Mouse (Mus musculus) heart, adult 2 months (tissue): Measurements from ENCODE around the gene Unc5b.

Source experiments
- CTCF ChIP-seq: fragments of 200-600 bp; IDR thresholded peaks from 2 replicates; pipeline ENCODE4 v1.8.1; 2022; ENCODE audit warnings: antibody characterized with exemption, mild to moderate bottlenecking, moderate library complexity
- EP300 ChIP-seq: fragments of 200-500 bp; IDR thresholded peaks from 2 replicates; pipeline ENCODE4 v1.6.1; 2011; ENCODE audit warnings: low read depth, low read length, control low read depth; ENCODE audit not compliant: insufficient read depth
- POLR2A ChIP-seq: fragments of 200-500 bp; IDR thresholded peaks from 2 replicates; pipeline ENCODE4 v1.6.1; 2011; ENCODE audit warnings: mild to moderate bottlenecking, low read depth, low read length, control low read depth; ENCODE audit not compliant: insufficient read depth

- TF ChIP-seq CTCF, result no peak
- no peak for TF ChIP-seq POLR2A
- TF ChIP-seq EP300, result no peak
These were observed 94.1 kb downstream of the Unc5b start for GRCm38 (mm10) chr10:60737169-60737728.
